Mouse (Mus musculus) lung, adult 18-20 months (tissue): ENCODE measurements around the gene Irgm1.
"Not testable (repeated sequence)": the region's sequence is repeated elsewhere in the genome, so short reads cannot be mapped to it uniquely, and the experiment has no call there.

ENCODE experiments used
- DNase-seq, 2 experiments: peaks; one replicate each; pipeline ENCODE4 v3.0.0; 2022; ENCODE audit warnings: mixed read lengths in 2 of 2

Irgm1 gene

GRCm38 (mm10) chr11:48833078-48833730 is 38.3 kb downstream of the Irgm1 start:
- no peak for DNase-seq

GRCm38 (mm10) chr11:48831273-48831672 is 40.2 kb downstream of the Irgm1 start:
- no peak for DNase-seq

- DNase-seq, result no peak
Measured at GRCm38 (mm10) chr11:48830279-48830678, 41.2 kb downstream of the Irgm1 start.

- no peak for DNase-seq
Measured at GRCm38 (mm10) chr11:48827926-48828325, 43.6 kb downstream of the Irgm1 start.

GRCm38 (mm10) chr11:48826752-48827096 is 44.8 kb downstream of the Irgm1 start:
- DNase-seq, result no peak

- peak; percentile 46 to 47 for DNase-seq
Measured at GRCm38 (mm10) chr11:48825979-48826751, 45.3 kb downstream of the Irgm1 start, which contains the start of the genes Trim7 and Gm12184. Gene Trim7, plus strand, starts transcription at chr11:48826140. Gene Gm12184, minus strand, starts transcription at chr11:48826655.

- no peak for DNase-seq
Measured at GRCm38 (mm10) chr11:48824311-48824830, 47.1 kb downstream of the Irgm1 start.

GRCm38 (mm10) chr11:48823536-48823972 is 47.9 kb downstream of the Irgm1 start:
- DNase-seq, result peak; percentile 57 to 59

GRCm38 (mm10) chr11:48822768-48823512 is 48.5 kb downstream of the Irgm1 start:
- no peak for DNase-seq

GRCm38 (mm10) chr11:48821299-48821698 is 50.2 kb downstream of the Irgm1 start:
- not testable (repeated sequence) for DNase-seq

GRCm38 (mm10) chr11:48820308-48820674 is 51.2 kb downstream of the Irgm1 start:
- DNase-seq, result no peak

- DNase-seq, result no peak
Measured at GRCm38 (mm10) chr11:48819614-48820307, 51.7 kb downstream of the Irgm1 start.

- peak; percentile 81 to 88 for DNase-seq
Measured at GRCm38 (mm10) chr11:48818346-48818745, 53.1 kb downstream of the Irgm1 start.

GRCm38 (mm10) chr11:48817794-48818193 is 53.7 kb downstream of the Irgm1 start:
- DNase-seq, result no peak

GRCm38 (mm10) chr11:48816800-48817665 is 54.5 kb downstream of the Irgm1 start, which contains the start of gene Trim41:
Gene Trim41, minus strand, starts transcription at chr11:48817353.
- peak; percentile 99 for DNase-seq

- peak; percentile 52 to 54 for DNase-seq
Measured at GRCm38 (mm10) chr11:48816281-48816781, 55.2 kb downstream of the Irgm1 start.

- DNase-seq, result no peak
Measured at GRCm38 (mm10) chr11:48815851-48816250, 55.6 kb downstream of the Irgm1 start.

GRCm38 (mm10) chr11:48813782-48814181 is 57.7 kb downstream of the Irgm1 start:
- no peak for DNase-seq
